Mouse (Mus musculus) stomach, postnatal 0 days (tissue): ENCODE results near the gene Plcb1.

Source experiments
- CTCF ChIP-seq: IDR thresholded peaks from 2 replicates; pipeline ENCODE4 v1.5.1; 2016; ENCODE audit warnings: antibody characterized with exemption, low read depth, mild to moderate bottlenecking, moderate library complexity
- EP300 ChIP-seq: optimal IDR thresholded peaks from 2 replicates; pipeline ENCODE3; 2016; ENCODE audit warnings: antibody characterized with exemption

DNA sequence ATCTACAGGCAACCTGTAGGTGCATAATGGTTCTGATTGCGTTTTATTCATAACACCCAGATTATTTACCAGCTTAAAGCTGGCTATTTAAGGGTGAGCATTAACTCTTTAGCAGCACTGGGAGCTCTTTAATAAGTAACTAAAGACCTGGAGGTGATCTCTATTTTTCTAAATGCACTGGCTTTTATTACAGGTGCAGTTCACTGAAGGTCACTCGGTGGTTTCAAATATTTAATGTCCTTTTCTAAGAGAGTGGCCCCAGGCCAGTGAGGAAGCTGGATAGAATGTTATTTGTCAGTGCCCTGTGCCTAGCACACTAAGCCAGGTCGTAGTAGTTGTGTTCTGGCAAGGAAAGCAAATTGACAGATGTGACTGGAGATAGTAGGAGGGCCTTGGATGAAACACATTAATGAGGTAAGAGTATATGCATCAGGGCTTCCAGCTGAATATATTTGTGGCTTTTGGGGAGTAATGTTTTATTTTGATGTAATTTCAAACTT lies 59.4 kb downstream of the Plcb1 start:
- TF ChIP-seq CTCF (no peak), EP300 (no peak)
